25 mouse cellular contexts compared by ENCODE assay signal in the genomic region with DNA sequence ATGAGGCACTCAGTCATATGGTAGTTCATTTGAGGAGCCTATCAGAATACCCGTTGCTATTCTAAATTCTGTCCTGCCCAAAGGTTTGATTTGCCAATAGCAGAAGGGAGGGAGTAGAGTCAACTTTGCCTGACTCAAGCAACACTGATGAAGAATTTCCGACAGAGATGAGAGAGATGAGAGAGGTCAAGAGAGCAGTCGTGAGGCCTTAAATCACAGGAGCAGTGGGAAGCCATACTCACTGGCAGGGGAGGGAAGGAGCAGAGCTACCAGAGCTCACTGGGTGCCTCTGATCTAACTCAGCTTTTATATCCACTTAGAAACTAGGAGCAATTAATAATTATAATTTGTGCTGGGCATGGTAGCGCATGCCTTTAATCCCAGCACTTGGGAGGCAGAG. TPM values are rescaled to one million over a fixed set of nuclear protein-coding genes. Genes with fewer than 3 reads are reported as not detected.
DNase-seq lines count a peak whose midpoint lies in the region; ATAC-seq and TF ChIP-seq lines count a peak whose summit lies in the region.
"Had no signal": no experiment of that assay in that cellular context is flagged by ENCODE, and none has a peak within 500 bp of the region (broad histone marks: within the 10 kb centered on the region; RNA-seq: fewer than 3 reads in every experiment).

No protein-coding gene starts in this region.

- no peak for TF ChIP-seq CTCF in kidney, adult 2 months (conservative IDR thresholded peaks at IDR 0.05; ENCODE audit: insufficient read depth, insufficient read length, low read depth, low read length)
- TF ChIP-seq CTCF in liver, postnatal 0 days (IDR thresholded peaks at IDR 0.05; ENCODE audit: low read depth), result no peak

- 0 out of 2 replicates have a peak, but pooled peaks cover 1% of the 10 kb centered on the region for H3K27me3 ChIP-seq in kidney, adult 2 months (replicated peaks; ENCODE audit: control insufficient read depth, insufficient read depth, low read length)
- H3K27me3 ChIP-seq in kidney, embryonic 15.5 days, result no peaks in the 10 kb centered on the region
- H3K27me3 ChIP-seq in midbrain, embryonic 15.5 days (replicated peaks), result no peaks in the 10 kb centered on the region
- H3K27me3 ChIP-seq in liver, postnatal 0 days (ENCODE audit: insufficient read depth, low read length), result no peaks in the 10 kb centered on the region
- H3K27me3 ChIP-seq: forebrain, embryonic 13.5 days; Patski had no signal

- ATAC-seq in kidney, embryonic 15.5 days (replicated peaks; ENCODE audit: low FRiP score), result 0 out of 2 replicates have a peak, but pooled peaks have one; percentile 49
- ATAC-seq in midbrain, embryonic 15.5 days (replicated peaks), result no peak
- no peak for ATAC-seq in liver, postnatal 0 days
- ATAC-seq: forebrain, embryonic 13.5 days; forebrain, postnatal 0 days; Patski had no signal

- DNase-seq in embryo, embryonic 10.5 days (ENCODE audit: low spot score), result peak; percentile 21
- DNase-seq in embryo, embryonic 9.5 days (ENCODE audit: extremely low spot score), result no peak
- peak; percentile 57 for DNase-seq in kidney, adult 2 months
- DNase-seq in kidney, postnatal 36 days, result peak; percentile 35 to 39
- no peak for DNase-seq in frontal cortex, postnatal 10 days (ENCODE audit: low spot score in 2 of 2)
- no peak for DNase-seq in liver, postnatal 0 days
- DNase-seq: adrenal gland, adult 8-10 months; adrenal gland, postnatal 36 days; cerebellum, adult 11 months; cerebellum, adult 8-10 months; cerebellum, postnatal 14 days; forebrain, postnatal 0 days; gastrocnemius, postnatal 36 days; heart, adult 18-20 months; heart, postnatal 10 days had no signal

- no peaks in the 10 kb centered on the region; the same call in 1 of the 2 replicates for H3K4me1 ChIP-seq in kidney, adult 2 months (ENCODE audit: control insufficient read depth, insufficient read depth, low read length)
- peaks cover 6% of the 10 kb centered on the region; the same call in 1 of the 2 replicates for H3K4me1 ChIP-seq in kidney, embryonic 15.5 days
- H3K4me1 ChIP-seq in midbrain, embryonic 15.5 days, result no peaks in the 10 kb centered on the region
- H3K4me1 ChIP-seq in liver, postnatal 0 days (ENCODE audit: insufficient read depth), result no peaks in the 10 kb centered on the region
- H3K4me1 ChIP-seq: forebrain, embryonic 13.5 days; heart, embryonic 10.5 days had no signal

- no peak overlapping the region for H3K4me2 ChIP-seq in kidney, embryonic 15.5 days
- H3K4me2 ChIP-seq in midbrain, embryonic 15.5 days, result no peak overlapping the region
- H3K4me2 ChIP-seq in liver, postnatal 0 days (ENCODE audit: low read depth, low read length), result no peak overlapping the region
- H3K4me2 ChIP-seq: forebrain, embryonic 13.5 days; hindbrain, embryonic 14.5 days had no signal

- H3K27ac ChIP-seq in kidney, adult 2 months (ENCODE audit: insufficient read depth, low read depth, low read length), result no peak overlapping the region
- no peak overlapping the region for H3K27ac ChIP-seq in kidney, embryonic 15.5 days
- no peak overlapping the region for H3K27ac ChIP-seq in midbrain, embryonic 15.5 days
- no peak overlapping the region for H3K27ac ChIP-seq in liver, postnatal 0 days (ENCODE audit: low read depth)
- H3K27ac ChIP-seq: forebrain, embryonic 13.5 days; heart, embryonic 10.5 days; hindbrain, embryonic 14.5 days had no signal

- H3K36me3 ChIP-seq in kidney, adult 2 months (ENCODE audit: control insufficient read depth, insufficient read depth, low read length), result no peaks in the 10 kb centered on the region
- no peaks in the 10 kb centered on the region for H3K36me3 ChIP-seq in kidney, embryonic 15.5 days
- no peaks in the 10 kb centered on the region for H3K36me3 ChIP-seq in midbrain, embryonic 15.5 days (replicated peaks)
- no peaks in the 10 kb centered on the region for H3K36me3 ChIP-seq in liver, postnatal 0 days (replicated peaks; ENCODE audit: insufficient read depth, low read length)
- H3K36me3 ChIP-seq: heart, embryonic 10.5 days had no signal

- no peak overlapping the region for H3K9ac ChIP-seq in kidney, embryonic 15.5 days
- no peak overlapping the region for H3K9ac ChIP-seq in midbrain, embryonic 15.5 days
- no peak overlapping the region for H3K9ac ChIP-seq in liver, postnatal 0 days (replicated peaks)
- H3K9ac ChIP-seq: forebrain, embryonic 13.5 days; forebrain, postnatal 0 days; hindbrain, embryonic 14.5 days had no signal

- 53% methylated on average over 4 of the region's 4 CpGs for WGBS in kidney, adult 2 months
- 53% methylated on average over 4 of the region's 4 CpGs for WGBS in kidney, embryonic 15.5 days
- 79% methylated on average over 4 of the region's 4 CpGs for WGBS in midbrain, embryonic 15.5 days
- 66% methylated on average over 4 of the region's 4 CpGs for WGBS in liver, postnatal 0 days (ENCODE audit: insufficient replicate concordance)

- H3K9me3 ChIP-seq in kidney, embryonic 15.5 days (replicated peaks), result no peaks in the 10 kb centered on the region
- H3K9me3 ChIP-seq in midbrain, embryonic 15.5 days, result no peaks in the 10 kb centered on the region
- H3K9me3 ChIP-seq in liver, postnatal 0 days (ENCODE audit: low read length), result no peaks in the 10 kb centered on the region
- H3K9me3 ChIP-seq: forebrain, embryonic 13.5 days; heart, embryonic 10.5 days had no signal

- H3K4me3 ChIP-seq in kidney, adult 2 months (ENCODE audit: insufficient read depth, low read depth, low read length), result no peak overlapping the region
- H3K4me3 ChIP-seq in kidney, embryonic 15.5 days (replicated peaks), result no peak overlapping the region
- no peak overlapping the region for H3K4me3 ChIP-seq in midbrain, embryonic 15.5 days
- H3K4me3 ChIP-seq in liver, postnatal 0 days (ENCODE audit: low read depth, low read length), result no peak overlapping the region
- H3K4me3 ChIP-seq: forebrain, embryonic 13.5 days; heart, embryonic 10.5 days had no signal

- TF ChIP-seq POLR2A in kidney, adult 2 months (IDR thresholded peaks at IDR 0.05; ENCODE audit: low read depth, low read length), result no peak

- no peak for TF ChIP-seq EP300 in liver, postnatal 0 days (IDR thresholded peaks at IDR 0.05; ENCODE audit: low read depth)

RNA-seq across cellular contexts. Expression of gene Scp2d1, which starts 41.0 kb away (rescaled TPM):
- not detected in 2 replicates for polyA plus RNA-seq in kidney, adult 2 months (2012; rRNA removed)
- polyA plus RNA-seq in kidney, embryonic 15.5 days (2015; fragmentation: Nextera tagmentation; extraction: Ambion mirVana), result not detected in 2 replicates
- not detected in 2 replicates for polyA plus RNA-seq in midbrain, embryonic 15.5 days (2015; fragmentation: Nextera tagmentation; extraction: Ambion mirVana)
- polyA plus RNA-seq in liver, postnatal 0 days (2015; fragmentation: Nextera tagmentation; extraction: Ambion mirVana), result not detected in 2 replicates
- polyA plus RNA-seq: brain, embryonic 14.5 days; C2C12; embryonic facial prominence, embryonic 14.5 days; forebrain, embryonic 13.5 days; forebrain, postnatal 0 days; heart, embryonic 10.5 days; heart, embryonic 14.5 days; hindbrain, embryonic 14.5 days; Patski had no signal

Comparison
In these comparisons a context has a peak if more than half of its experiments do, and no peak if none do; other contexts are left out.
1. DNase-seq: peak in embryo, embryonic 10.5 days (single experiment), kidney, adult 2 months (single experiment) and kidney, postnatal 36 days (2 of 2); none in embryo, embryonic 9.5 days (single experiment), frontal cortex, postnatal 10 days (0 of 2) and liver, postnatal 0 days (single experiment).